Mouse (Mus musculus) heart, postnatal 36 days (tissue): ENCODE measurements around the gene Gjb1. TPM values are rescaled to one million over a fixed set of nuclear protein-coding genes. Genes with fewer than 3 reads are reported as not detected.

Source experiments
- DNase-seq, 2 experiments: peaks; one replicate each; pipeline ENCODE4 v3.0.0; 2021 to 2022
- intact Hi-C: fragments of 180-260 bp; cut with DNase I; formaldehyde crosslinking; loops from one replicate; pipeline ENCODE4 v1.15.1; 2025
- total RNA-seq, 2 experiments: library from RNA; stranded (reverse); gene quantifications; 2 replicates each; pipeline ENCODE4 v1.2.3; 2021

Gene Gjb1
- total RNA-seq, 2 experiments from 2014 or later = not detected

DNA sequence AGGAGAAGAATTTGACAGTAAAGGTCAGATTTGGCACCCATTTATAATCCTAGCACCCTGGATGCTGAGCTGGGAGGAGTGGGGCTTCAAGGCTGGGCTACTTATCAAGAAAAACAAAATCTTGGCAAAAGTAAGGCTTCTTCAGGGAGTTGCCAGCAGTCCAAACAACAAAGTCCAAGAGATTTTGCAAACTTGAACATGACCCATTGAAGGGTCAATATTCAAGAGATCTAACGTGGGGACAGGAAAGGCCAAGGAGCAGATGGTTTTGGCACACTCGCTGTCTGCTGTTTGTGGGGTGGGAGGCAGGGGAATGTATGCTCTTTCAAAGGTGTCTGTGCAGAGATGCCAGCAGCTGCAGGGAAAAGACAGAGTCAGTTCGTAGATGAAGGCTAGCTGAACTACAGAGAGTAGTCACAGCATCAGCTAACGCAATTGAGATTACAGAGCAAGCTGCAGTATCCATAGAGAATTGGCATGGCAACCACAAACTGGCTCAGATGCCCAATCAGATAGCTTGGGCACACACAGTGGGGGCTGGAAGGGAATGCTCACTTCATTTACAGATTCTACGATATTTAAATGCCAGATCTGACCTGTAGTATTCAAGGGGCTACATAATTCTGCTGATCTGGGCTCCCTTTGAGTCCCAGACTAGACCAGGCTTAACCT lies 12.8 kb downstream of the Gjb1 start:
- DNase-seq = no peak
- intact Hi-C loops = no loop called here

DNA sequence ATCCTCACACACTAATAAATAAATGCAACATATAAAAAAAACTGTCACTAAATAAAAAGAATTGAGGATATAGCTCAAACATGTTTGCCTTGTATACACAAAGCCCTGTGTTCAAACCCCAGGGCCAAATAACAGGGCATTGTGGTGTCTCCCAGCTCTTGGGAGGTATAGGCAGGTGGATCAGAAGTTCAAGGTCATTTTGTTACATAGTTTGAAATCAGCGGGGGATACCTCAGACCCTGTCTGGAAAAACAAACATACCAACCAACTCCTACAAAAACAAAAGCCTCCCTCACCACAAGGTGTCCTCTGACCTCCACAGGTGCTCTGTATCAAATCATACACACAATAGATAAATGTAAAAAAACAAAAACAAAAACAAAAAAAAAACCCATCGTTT lies 18.2 kb downstream of the Gjb1 start:
- intact Hi-C loops = no loop called here
- no peak for DNase-seq

DNA sequence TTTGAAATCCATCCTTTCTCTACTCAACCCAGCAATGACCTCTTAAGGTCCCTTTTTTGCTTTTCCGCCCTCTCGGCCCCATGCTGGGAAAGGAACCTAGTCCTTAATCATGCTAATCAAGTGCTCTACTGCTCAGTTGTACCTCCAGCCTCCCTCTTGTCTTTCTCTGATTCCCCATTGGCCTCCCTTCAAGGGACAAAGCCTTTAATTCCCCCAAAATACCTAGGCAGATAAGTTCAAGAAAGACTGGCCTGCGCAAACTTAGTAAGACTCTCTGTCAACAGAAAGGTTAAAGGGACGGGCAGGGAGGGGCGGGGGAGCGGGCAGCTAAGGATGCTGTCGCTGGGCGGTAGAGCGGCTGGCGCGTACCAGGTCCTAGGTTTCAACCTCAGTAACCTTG lies 20.3 kb downstream of the Gjb1 start:
- intact Hi-C loops = no loop called here
- DNase-seq = no peak

DNA sequence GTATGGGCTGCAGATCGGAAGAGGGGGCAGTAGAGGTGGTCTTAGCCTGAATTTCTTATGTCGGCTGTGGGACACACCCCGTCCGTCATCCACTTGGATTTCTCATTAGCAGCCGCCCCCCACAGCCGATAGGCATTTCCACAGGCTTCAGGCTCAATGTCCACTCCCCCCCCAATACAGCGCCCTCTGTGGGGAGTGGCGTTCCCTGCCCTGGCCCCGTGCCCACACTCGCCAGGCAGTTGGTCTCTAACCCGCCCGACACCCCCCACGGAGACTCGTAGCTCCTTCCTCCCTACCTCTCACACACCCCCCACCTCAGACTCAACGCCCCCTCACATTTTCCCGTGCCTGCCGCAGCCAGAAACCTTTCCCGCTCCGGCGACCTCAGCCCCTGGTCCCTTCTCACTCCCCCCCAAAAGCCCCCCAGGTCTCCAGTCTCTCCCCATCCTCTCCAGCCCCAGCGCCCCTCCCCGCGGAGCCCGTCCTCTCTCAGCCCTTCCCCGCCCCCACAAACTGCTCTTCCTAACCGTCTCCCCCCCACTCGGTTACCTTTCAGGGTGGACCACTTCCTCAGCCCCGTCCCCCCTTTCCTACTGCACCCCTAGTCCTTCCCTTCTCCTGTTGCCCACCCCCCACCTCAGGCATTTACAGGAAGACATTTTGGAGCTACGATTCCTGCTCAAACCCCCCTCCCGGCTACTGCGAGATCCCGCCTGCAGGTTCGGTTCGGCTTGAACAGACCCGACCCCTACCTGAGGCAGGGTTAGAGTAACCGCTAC lies 43.0 kb downstream of the Gjb1 start:
- peak; percentile 31 to 55 for DNase-seq
- intact Hi-C loops = loop anchor here (1.0 to 5.0 kb wide), 3 partner anchors 10 to 287 kb away; partner anchors contain the start of gene Nono

DNA sequence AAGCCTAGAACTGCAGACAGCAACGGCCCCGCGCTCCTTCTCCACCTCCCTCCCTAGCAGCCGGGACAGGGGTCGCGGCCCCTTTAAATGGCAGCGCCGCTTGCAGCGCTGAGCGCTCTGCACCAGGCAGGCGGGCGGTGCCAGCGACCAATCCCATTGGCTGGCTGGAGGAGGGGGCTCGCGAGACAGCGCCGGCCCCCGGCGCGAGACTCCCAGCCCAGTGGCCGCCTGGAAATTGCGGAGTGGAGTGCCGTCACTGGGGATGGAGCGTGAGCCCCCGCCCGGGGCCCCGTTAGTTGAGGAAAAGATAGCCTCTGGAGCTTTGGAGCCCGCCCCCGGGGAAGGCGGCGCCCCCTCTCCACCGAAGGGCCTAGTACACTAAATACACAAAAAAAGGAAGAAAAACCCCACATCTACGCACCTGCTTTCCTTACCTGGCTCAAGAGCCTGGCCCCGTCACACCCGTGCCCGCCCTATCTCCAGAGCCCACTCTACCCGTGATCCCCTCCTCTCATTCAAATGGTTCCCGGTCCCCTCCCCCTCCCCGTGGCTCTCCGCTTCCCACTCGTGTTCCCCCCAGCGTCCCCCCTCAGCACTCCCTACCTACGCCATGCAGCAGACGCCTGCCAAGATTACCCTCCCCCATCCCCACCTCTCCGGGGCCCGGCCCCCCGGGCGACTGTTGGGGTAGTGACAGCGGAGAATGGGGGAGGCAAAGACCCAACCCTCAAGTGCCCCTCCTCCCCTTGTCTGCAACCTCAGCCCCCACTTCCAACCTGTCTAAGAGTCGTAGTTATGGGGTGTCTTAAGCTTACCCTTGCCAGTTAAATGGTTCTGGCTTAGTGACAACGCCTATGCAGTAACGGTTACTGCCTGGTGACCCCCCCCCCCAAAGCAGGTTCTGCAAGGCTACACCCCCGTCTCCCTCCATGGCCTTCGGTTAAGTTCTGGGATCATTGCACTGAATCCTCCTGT lies 43.8 kb downstream of the Gjb1 start:
- peak; percentile 82 for DNase-seq
- intact Hi-C loops = loop anchor here (1.0 to 10.0 kb wide), 4 partner anchors 9 to 288 kb away; partner anchors contain the start of genes Foxo4 and Nono

DNA sequence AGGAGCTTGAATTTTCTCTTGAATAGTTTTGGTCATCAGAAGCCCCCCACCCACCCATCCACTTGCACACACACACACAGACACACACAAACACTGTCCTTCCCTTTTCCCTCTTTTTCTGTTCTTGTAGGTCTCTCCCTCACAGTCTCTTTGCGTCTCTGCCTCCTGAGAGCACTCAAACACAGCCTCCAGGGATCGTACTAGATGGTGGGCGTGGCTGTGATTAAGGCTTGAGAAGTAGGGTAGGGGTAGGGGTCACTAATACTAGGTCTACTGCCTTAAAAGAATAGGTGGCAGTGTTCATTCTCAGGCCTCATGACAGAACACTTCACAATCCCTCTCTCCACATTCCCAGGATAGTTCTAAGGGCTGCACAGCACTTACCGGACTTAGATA lies 44.5 kb downstream of the Gjb1 start, which contains the start of gene Zmym3:
Zmym3 (minus strand) TSS at position 150 of the 396 bp plus-strand sequence.
- intact Hi-C loops = loop anchor here (10.0 kb wide), 1 partner anchor 166 kb away; the partner anchor contains the start of gene Foxo4
- DNase-seq = no peak

DNA sequence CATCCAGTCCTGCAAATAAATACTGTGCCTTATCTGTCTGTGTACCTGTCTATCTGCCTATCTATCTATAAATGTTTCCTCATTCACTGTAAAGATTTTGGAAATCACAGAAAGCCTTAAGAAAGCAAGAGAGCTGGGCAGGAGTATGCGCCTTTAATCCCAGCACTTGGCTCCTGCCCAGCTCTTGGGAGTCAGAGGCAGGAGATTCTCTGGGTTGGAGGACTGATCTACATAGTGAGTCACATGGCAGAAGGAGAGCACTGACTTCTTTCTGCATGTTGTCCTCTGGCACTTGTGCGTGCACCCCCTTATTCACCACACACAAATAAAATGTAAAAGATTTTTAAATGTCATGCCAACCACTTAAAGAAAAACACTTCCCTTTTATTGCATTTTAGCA lies 47.3 kb downstream of the Gjb1 start:
- intact Hi-C loops = loop anchor here (10.0 kb wide), 1 partner anchor 169 kb away; the partner anchor contains the start of gene Foxo4
- DNase-seq = no peak

DNA sequence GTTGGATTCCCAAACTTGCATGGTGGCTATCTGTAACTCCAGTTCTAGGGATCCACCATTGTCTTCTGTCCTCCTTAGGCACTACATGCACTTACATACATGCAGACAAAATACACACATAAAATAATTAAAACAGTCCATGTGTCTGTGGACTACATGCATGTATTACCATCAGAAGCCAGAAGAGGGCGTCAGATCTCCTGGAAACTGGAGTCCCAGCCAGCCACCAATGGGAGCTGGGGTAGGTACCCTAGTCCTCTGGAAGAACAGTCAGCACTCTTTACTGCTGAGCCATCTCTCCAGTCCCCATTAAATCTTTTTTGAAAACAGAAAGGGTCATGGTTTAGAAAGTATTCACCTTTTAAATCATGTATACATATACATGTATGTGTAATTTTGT lies 51.6 kb downstream of the Gjb1 start:
- intact Hi-C loops = loop anchor here (2.0 to 10.0 kb wide), 2 partner anchors 59 to 173 kb away; partner anchors contain the start of gene Foxo4
- DNase-seq = no peak

DNA sequence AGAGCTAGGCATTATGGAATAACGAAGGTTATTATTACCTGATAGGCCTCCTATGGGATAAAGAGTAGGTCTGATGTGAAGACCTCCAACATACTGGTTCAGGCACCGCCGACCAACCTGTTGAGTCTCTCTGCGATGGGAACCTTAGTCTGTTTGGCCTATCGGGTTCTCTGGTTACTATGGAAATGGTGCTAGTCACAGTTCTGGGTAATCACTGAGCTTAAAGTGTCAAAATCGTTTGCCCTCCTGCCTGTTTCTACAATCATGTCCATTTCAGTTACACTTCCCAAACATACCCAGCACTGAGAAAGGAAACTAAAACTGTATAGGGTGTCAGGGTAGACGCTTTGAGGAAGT lies 52.6 kb downstream of the Gjb1 start:
- DNase-seq = peak in 1 of 2 experiments; percentile 7
- intact Hi-C loops = loop anchor here (1.0 to 10.0 kb wide), 3 partner anchors 9 to 174 kb away; partner anchors contain the start of gene Foxo4

DNA sequence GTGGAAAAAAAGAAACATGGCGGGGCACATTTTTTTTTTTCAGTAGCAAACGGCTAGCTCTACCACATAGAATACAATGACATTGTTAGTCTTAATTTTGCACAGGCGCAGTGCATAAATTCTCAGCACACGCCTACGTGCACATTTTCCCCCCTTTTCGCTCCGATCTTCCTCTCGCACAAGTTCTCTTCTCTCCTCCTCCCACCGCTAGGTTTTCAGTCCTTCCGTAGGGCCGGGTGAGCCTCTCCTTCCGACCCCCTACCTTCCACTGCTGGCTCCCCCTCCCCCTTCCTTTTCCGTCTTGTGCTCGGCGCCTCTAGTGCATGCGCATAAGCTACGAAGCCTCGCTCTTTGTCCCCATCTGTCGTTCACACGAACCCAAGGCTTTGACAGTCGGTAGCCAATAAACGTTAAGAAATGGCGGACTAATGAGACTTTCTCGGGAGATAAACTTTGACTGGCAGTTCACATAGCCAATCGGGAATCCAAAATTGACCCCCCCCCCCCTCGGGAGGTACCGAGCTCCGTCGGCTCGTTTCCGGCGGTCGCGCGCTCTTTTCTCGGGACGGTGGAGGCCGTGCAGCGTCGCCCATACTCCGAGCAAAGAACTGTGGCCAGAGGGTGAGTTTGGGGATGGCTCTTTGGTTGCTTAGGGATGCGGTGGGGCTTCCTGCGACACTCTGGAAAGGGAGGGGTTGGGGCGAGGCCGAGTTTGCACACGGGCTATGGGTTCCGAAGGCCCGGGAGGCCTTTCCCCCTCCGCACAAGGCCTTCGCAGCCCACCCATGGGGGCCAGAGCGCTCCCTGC lies 53.2 kb downstream of the Gjb1 start, which contains the start of gene Nono:
Nono (plus strand) TSS at position 177 of the 808 bp plus-strand sequence.
- intact Hi-C loops = loop anchor here (1.0 to 10.0 kb wide), 3 partner anchors 10 to 175 kb away; partner anchors contain the start of gene Foxo4
- peak; percentile 69 to 76 for DNase-seq

DNA sequence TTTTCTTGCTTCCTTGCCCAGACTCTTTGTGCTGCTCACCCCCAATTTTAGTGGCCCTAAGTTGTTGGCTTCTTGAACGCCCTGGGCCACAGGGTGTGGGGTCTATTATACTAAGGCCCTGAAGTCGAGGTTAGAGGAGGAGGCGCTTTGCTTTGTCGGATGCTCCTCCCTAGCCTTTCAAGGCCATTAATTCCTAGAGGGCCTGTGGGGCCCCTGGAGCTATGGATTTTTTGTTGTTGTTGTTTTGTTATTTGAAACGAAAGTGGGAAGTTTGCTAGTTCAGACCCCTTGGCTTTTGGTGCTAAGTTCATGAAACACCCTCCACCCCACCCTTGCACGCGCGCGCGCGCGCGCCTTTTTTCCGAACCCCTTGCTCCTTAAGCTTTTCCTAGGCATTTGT lies 53.8 kb downstream of the Gjb1 start:
- intact Hi-C loops = loop anchor here (1.0 to 10.0 kb wide), 3 partner anchors 11 to 175 kb away; partner anchors contain the start of gene Foxo4
- no peak for DNase-seq

Other genes starting within 250 kb of the Gjb1 start
- gene Snx12, start 153.8 kb upstream of the Gjb1 start, total RNA-seq = 10 to 100 TPM; 32.9 to 42.0 TPM
- 10 to 100 TPM; 63.0 to 65.2 TPM for gene Foxo4, start 121.8 kb upstream of the Gjb1 start, total RNA-seq
- gene Gm614, start 112.4 kb upstream of the Gjb1 start, total RNA-seq = not detected
- 1 to 10 TPM; 8.8 to 9.0 TPM for gene Il2rg, start 108.1 kb upstream of the Gjb1 start, total RNA-seq
- gene Gm20489, start 107.4 kb upstream of the Gjb1 start, total RNA-seq = not detected
- 10 to 100 TPM; 19.8 to 23.2 TPM for gene Med12, start 102.3 kb upstream of the Gjb1 start, total RNA-seq
- under 1 TPM; 0.22 to 0.50 TPM for gene Nlgn3, start 77.2 kb upstream of the Gjb1 start, total RNA-seq
- gene Zmym3, start 44.5 kb downstream of the Gjb1 start, total RNA-seq = 10 to 100 TPM; 13.7 to 18.2 TPM
- 10 to 100 TPM; 63.9 to 78.2 TPM for gene Nono, start 52.9 kb downstream of the Gjb1 start, total RNA-seq
- 100 to 1,000 TPM; 184 to 237 TPM for gene Itgb1bp2, start 72.7 kb downstream of the Gjb1 start, total RNA-seq
- 10 to 100 TPM; 14.6 to 19.2 TPM for gene Taf1, start 156.4 kb downstream of the Gjb1 start, total RNA-seq